Mouse (Mus musculus) G1E (cell line): ENCODE results near the gene Slc9a2. TPM values are rescaled to one million over a fixed set of nuclear protein-coding genes. Genes with fewer than 3 reads are reported as not detected.

Experiments used
- ATAC-seq: 2 replicates; pipeline ENCODE4 v1.8.0; 2016; ENCODE audit warnings: mild to moderate bottlenecking; ENCODE audit not compliant: insufficient number of reproducible peaks, poor library complexity, low FRiP score, severe bottlenecking; ENCODE audit errors: extremely low read depth
- DNase-seq: peaks from one replicate; pipeline ENCODE4 v3.0.0; 2012; ENCODE audit warnings: low spot score
- H3K27me3 ChIP-seq: 2 replicates; pipeline ENCODE4 v1.6.1; 2012; ENCODE audit warnings: mild to moderate bottlenecking, low read length, inconsistent platforms; ENCODE audit not compliant: insufficient read depth
- H3K36me3 ChIP-seq: replicated peaks from 2 replicates; pipeline ENCODE3; 2012; ENCODE audit warnings: mild to moderate bottlenecking, inconsistent platforms
- H3K4me1 ChIP-seq: 2 replicates; pipeline ENCODE4 v1.6.1; 2012; ENCODE audit warnings: low read depth, low read length, inconsistent platforms, mixed read lengths; ENCODE audit not compliant: insufficient read depth
- H3K4me3 ChIP-seq: 2 replicates; pipeline ENCODE4 v1.5.1; 2012; ENCODE audit warnings: low read depth, mild to moderate bottlenecking, inconsistent platforms, low read length, moderate library complexity, mixed read lengths
- H3K9me3 ChIP-seq: replicated peaks from 2 replicates; pipeline ENCODE4 v1.6.1; 2012; ENCODE audit warnings: inconsistent platforms
- CTCF ChIP-seq: IDR thresholded peaks from 2 replicates; pipeline ENCODE4 v1.5.1; 2012; ENCODE audit warnings: low read depth, low read length, inconsistent platforms, mixed read lengths
- GATA1 ChIP-seq: IDR thresholded peaks from 2 replicates; pipeline ENCODE4 v1.6.1; 2012; ENCODE audit warnings: borderline replicate concordance, low read length, inconsistent platforms, mixed read lengths
- GATA2 ChIP-seq: IDR thresholded peaks from 2 replicates; pipeline ENCODE4 v1.6.1; 2012; ENCODE audit warnings: low read depth, low read length, inconsistent platforms, borderline replicate concordance
- POLR2AphosphoS5 ChIP-seq: IDR thresholded peaks from 2 replicates; pipeline ENCODE4 v1.6.1; 2012; ENCODE audit warnings: low read depth, low read length, inconsistent platforms; ENCODE audit not compliant: insufficient replicate concordance
- TAL1 ChIP-seq: conservative IDR thresholded peaks from 2 replicates; pipeline ENCODE4 v1.6.1; 2012; ENCODE audit warnings: low read depth, low read length, inconsistent platforms, mixed read lengths
- polyA plus RNA-seq: library from polyadenylated mRNA; stranded (reverse); fragments of >175 nt; gene quantifications from 2 replicates; pipeline ENCODE4 v1.2.3, GENCODE M21; 2012
- total RNA-seq, 2 experiments: library from RNA; stranded (forward) in 1 of 2; stranded (reverse) in 1 of 2; fragments of 200-1000 nt in 1 of 2; fragments of >200 nt in 1 of 2; fragmentation: Nextera tagmentation in 1 of 2; gene quantifications; 2 replicates each; pipeline ENCODE4 v1.2.3; 2014 to 2017

Gene Slc9a2
- total and polyA plus RNA-seq, 3 experiments: 0.27 TPM; not detected in 2

- H3K9me3 ChIP-seq: no peaks in the 10 kb centered on the region
- no peak for DNase-seq
- no peaks in the 10 kb centered on the region for H3K36me3 ChIP-seq
- no peak for ATAC-seq
- no peaks in the 10 kb centered on the region for H3K4me1 ChIP-seq
- H3K4me3 ChIP-seq: no peak overlapping the region
- TF ChIP-seq POLR2AphosphoS5 (no peak), TAL1 (no peak), GATA2 (no peak), GATA1 (no peak), CTCF (no peak)
- H3K27me3 ChIP-seq: peaks cover 2% of the 10 kb centered on the region; the same call in 1 of the 2 replicates
These were observed 60.4 kb downstream of the Slc9a2 start for GRCm38 (mm10) chr1:40740739-40741138.

DNA sequence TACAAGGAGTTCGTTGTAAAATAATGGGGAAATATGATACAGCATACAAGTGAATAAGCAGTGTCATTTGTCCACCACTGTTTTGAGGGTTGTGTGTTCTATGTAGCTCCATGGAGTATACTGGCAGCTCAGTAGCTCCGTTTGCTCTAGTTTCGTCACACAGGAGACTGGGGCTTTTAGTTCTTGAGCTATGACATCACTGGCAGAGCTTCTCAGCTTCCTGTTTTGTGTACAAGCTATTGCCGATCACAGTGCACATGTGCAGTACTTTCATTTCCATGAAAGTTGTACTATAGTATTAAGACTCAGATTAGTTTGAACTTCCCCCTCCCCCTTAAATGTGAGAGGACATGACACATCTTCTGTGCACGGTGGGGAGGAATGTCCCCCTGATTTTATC is 65.7 kb downstream of the Slc9a2 start:
- Histone ChIP-seq H3K9me3 (no peaks in the 10 kb centered on the region), H3K4me1 (no peaks in the 10 kb centered on the region), H3K4me3 (no peak overlapping the region), H3K36me3 (no peaks in the 10 kb centered on the region), H3K27me3 (peaks cover 8% of the 10 kb centered on the region; the same call in 1 of the 2 replicates)
- no peak for DNase-seq
- no peak for ATAC-seq
- TF ChIP-seq TAL1: no peak
- TF ChIP-seq GATA2: no peak
- TF ChIP-seq GATA1: no peak
- TF ChIP-seq POLR2AphosphoS5: no peak
- TF ChIP-seq CTCF: no peak

- no peaks in the 10 kb centered on the region for H3K4me1 ChIP-seq
- ATAC-seq (no peak), DNase-seq (no peak)
- H3K9me3 ChIP-seq: no peaks in the 10 kb centered on the region
- H3K27me3 ChIP-seq: no peaks in the 10 kb centered on the region
- no peaks in the 10 kb centered on the region for H3K36me3 ChIP-seq
- H3K4me3 ChIP-seq: no peak overlapping the region
- no peak for TF ChIP-seq POLR2AphosphoS5
- TF ChIP-seq TAL1: no peak
- no peak for TF ChIP-seq GATA2
- no peak for TF ChIP-seq CTCF
- no peak for TF ChIP-seq GATA1
These were observed 79.5 kb downstream of the Slc9a2 start for GRCm38 (mm10) chr1:40759751-40760445.

- no peak for ATAC-seq
- TF ChIP-seq GATA1 (no peak), POLR2AphosphoS5 (no peak), TAL1 (no peak), GATA2 (no peak), CTCF (no peak)
- H3K4me3 ChIP-seq: no peak overlapping the region
- no peaks in the 10 kb centered on the region for H3K36me3 ChIP-seq
- H3K9me3 ChIP-seq: no peaks in the 10 kb centered on the region
- H3K27me3 ChIP-seq: peaks cover 2% of the 10 kb centered on the region; the same call in 1 of the 2 replicates
- no peak for DNase-seq
- H3K4me1 ChIP-seq: no peaks in the 10 kb centered on the region
These were observed 83.7 kb downstream of the Slc9a2 start for GRCm38 (mm10) chr1:40764042-40764441.

GRCm38 (mm10) chr1:40764701-40765275 is 84.4 kb downstream of the Slc9a2 start:
- H3K27me3 ChIP-seq: peaks cover 2% of the 10 kb centered on the region; the same call in 1 of the 2 replicates
- DNase-seq (no peak), ATAC-seq (no peak)
- H3K4me1 ChIP-seq: no peaks in the 10 kb centered on the region
- TF ChIP-seq GATA1 (no peak), CTCF (no peak), GATA2 (no peak), TAL1 (no peak), POLR2AphosphoS5 (no peak)
- no peak overlapping the region for H3K4me3 ChIP-seq
- no peaks in the 10 kb centered on the region for H3K9me3 ChIP-seq
- H3K36me3 ChIP-seq: no peaks in the 10 kb centered on the region

DNA sequence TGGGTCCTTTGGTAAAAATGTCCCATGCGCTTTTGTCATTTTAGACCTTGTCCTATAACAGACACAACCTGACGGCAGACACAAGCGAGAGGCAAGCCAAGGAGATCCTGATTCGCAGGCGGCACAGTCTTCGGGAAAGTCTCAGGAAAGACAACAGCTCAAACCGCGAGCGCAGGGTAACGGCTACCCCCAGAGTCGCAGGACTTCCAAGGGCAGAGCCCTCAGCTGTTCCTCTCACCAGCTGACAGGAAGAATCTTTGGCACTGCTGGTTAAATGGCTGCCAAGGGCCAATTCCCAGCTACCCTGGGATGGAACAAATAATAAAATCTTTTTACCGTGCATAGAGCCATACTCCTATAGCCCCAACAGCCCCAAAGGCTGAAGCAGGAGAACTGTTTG is 85.1 kb downstream of the Slc9a2 start:
- TF ChIP-seq POLR2AphosphoS5: no peak
- TF ChIP-seq GATA2: no peak
- no peak for TF ChIP-seq GATA1
- TF ChIP-seq TAL1: no peak
- no peak for TF ChIP-seq CTCF
- no peak overlapping the region for H3K4me3 ChIP-seq
- ATAC-seq (no peak), DNase-seq (no peak)
- 0 out of 2 replicates have a peak, but pooled peaks cover 1% of the 10 kb centered on the region for H3K4me1 ChIP-seq
- H3K36me3 ChIP-seq: no peaks in the 10 kb centered on the region
- no peaks in the 10 kb centered on the region for H3K9me3 ChIP-seq
- peaks cover 2% of the 10 kb centered on the region; the same call in 1 of the 2 replicates for H3K27me3 ChIP-seq
